Mouse (Mus musculus): Measurements from ENCODE around the gene 4930522L14Rik. TPM values are rescaled to one million over a fixed set of nuclear protein-coding genes. Genes with fewer than 3 reads are reported as not detected.
"Not testable (repeated sequence)": the region's sequence is repeated elsewhere in the genome, so short reads cannot be mapped to it uniquely, and the experiment has no call there.

The 4930522L14Rik gene
- polyA plus RNA-seq (2012; rRNA removed), result 2.4 and 2.7 TPM in 2 replicates

- under 1% methylated on average over 25 of the region's 25 CpGs for WGBS
- DNase-seq (ENCODE audit: low read depth, low spot score), result peak; percentile 27
These were observed at the start of gene 4930522L14Rik for GRCm38 (mm10) chr5:109751391-109752071. TSS of gene 4930522L14Rik (minus strand) at chr5:109751886.

GRCm38 (mm10) chr5:109801466-109801865 lies 49.8 kb upstream of the 4930522L14Rik start:
- not testable (repeated sequence) for DNase-seq (ENCODE audit: low read depth, low spot score)

- DNase-seq (ENCODE audit: low read depth, low spot score), result not testable (repeated sequence)
These were observed 48.3 kb upstream of the 4930522L14Rik start for GRCm38 (mm10) chr5:109799948-109800347.

GRCm38 (mm10) chr5:109797017-109797416 lies 45.3 kb upstream of the 4930522L14Rik start:
- 97% methylated on average over 3 of the region's 3 CpGs for WGBS
- DNase-seq (ENCODE audit: low read depth, low spot score), result not testable (repeated sequence)

More at GRCm38 (mm10) chr5:109799948-109800347, 48.3 kb upstream of the 4930522L14Rik start:
- WGBS, result 77% methylated on average over 2 of the region's 2 CpGs

GRCm38 (mm10) chr5:109795967-109796652 lies 44.4 kb upstream of the 4930522L14Rik start:
- WGBS, result under 1% methylated on average over 25 of the region's 25 CpGs
- DNase-seq (ENCODE audit: low read depth, low spot score), result peak; percentile 21

GRCm38 (mm10) chr5:109752073-109752780 lies 541 bp upstream of the 4930522L14Rik start:
- not testable (repeated sequence) for DNase-seq (ENCODE audit: low read depth, low spot score)
- 40% methylated on average over 4 of the region's 4 CpGs for WGBS

GRCm38 (mm10) chr5:109745081-109745480 lies 6.6 kb downstream of the 4930522L14Rik start:
- 86% methylated on average over 1 of the region's 1 CpGs for WGBS
- DNase-seq (ENCODE audit: low read depth, low spot score), result not testable (repeated sequence)

- 18% methylated on average over 3 of the region's 3 CpGs for WGBS
- not testable (repeated sequence) for DNase-seq (ENCODE audit: low read depth, low spot score)
These were observed 34.3 kb downstream of the 4930522L14Rik start for GRCm38 (mm10) chr5:109717341-109717740.

GRCm38 (mm10) chr5:109691205-109691965 lies 60.3 kb downstream of the 4930522L14Rik start:
- not testable (repeated sequence) for DNase-seq (ENCODE audit: low read depth, low spot score)
- WGBS, result 53% methylated on average over 5 of the region's 5 CpGs

- DNase-seq (ENCODE audit: low read depth, low spot score), result peak; percentile 73
- WGBS, result under 1% methylated on average over 26 of the region's 26 CpGs
These were observed 61.0 kb downstream of the 4930522L14Rik start, which contains the start of gene 5430403G16Rik for GRCm38 (mm10) chr5:109690537-109691201. TSS of gene 5430403G16Rik (minus strand) at chr5:109691041.

Other genes starting within 250 kb of the 4930522L14Rik start
- gene Crlf2, start 192.9 kb downstream of the 4930522L14Rik start, polyA plus RNA-seq (2012; rRNA removed), result 14.5 and 16.9 TPM in 2 replicates
- 0.16 and 0.18 TPM in 2 replicates for gene 5430403G16Rik, start 60.8 kb downstream of the 4930522L14Rik start, polyA plus RNA-seq (2012; rRNA removed)
- gene Gm15446, start 171.5 kb upstream of the 4930522L14Rik start, polyA plus RNA-seq (2012; rRNA removed), result 1.0 and 1.5 TPM in 2 replicates
- gene Zfp932, start 244.6 kb upstream of the 4930522L14Rik start, polyA plus RNA-seq (2012; rRNA removed), result 2.3 and 2.4 TPM in 2 replicates

All from large intestine, adult 2 months (tissue).